Mouse (Mus musculus): ENCODE measurements around the gene A130010J15Rik.
A peak's percentile ranks its signal among the peaks of the same experiment; 100 is the strongest.

Gene A130010J15Rik

GRCm38 (mm10) chr1:193167746-193168145 is at the start of gene A130010J15Rik:
A130010J15Rik (plus strand) TSS chr1:193168046.
- no peak for DNase-seq (ENCODE audit: inconsistent age in 2 of 2, low spot score in 1 of 2)

- no peak for DNase-seq (ENCODE audit: inconsistent age in 2 of 2, low spot score in 1 of 2)
These were observed 45.1 kb upstream of the A130010J15Rik start for GRCm38 (mm10) chr1:193122793-193123192.

GRCm38 (mm10) chr1:193123290-193123689 is 44.6 kb upstream of the A130010J15Rik start:
- DNase-seq (ENCODE audit: inconsistent age in 2 of 2, low spot score in 1 of 2) = no peak

- DNase-seq (ENCODE audit: inconsistent age in 2 of 2, low spot score in 1 of 2) = peak in 1 of 2 experiments; percentile 57
These were observed 42.0 kb upstream of the A130010J15Rik start for GRCm38 (mm10) chr1:193125835-193126234.

GRCm38 (mm10) chr1:193128055-193128454 is 39.8 kb upstream of the A130010J15Rik start:
- DNase-seq (ENCODE audit: inconsistent age in 2 of 2, low spot score in 1 of 2) = no peak

- DNase-seq (ENCODE audit: inconsistent age in 2 of 2, low spot score in 1 of 2) = no peak
These were observed 38.5 kb upstream of the A130010J15Rik start for GRCm38 (mm10) chr1:193129321-193129720.

- peak; percentile 95 to 98 for DNase-seq (ENCODE audit: inconsistent age in 2 of 2, low spot score in 1 of 2)
These were observed 37.9 kb upstream of the A130010J15Rik start, which contains the start of gene Diexf for GRCm38 (mm10) chr1:193129786-193130455. Diexf (minus strand) TSS chr1:193130272.

- DNase-seq (ENCODE audit: inconsistent age in 2 of 2, low spot score in 1 of 2) = no peak
These were observed 37.4 kb upstream of the A130010J15Rik start for GRCm38 (mm10) chr1:193130456-193130825.

GRCm38 (mm10) chr1:193130839-193131238 is 37.0 kb upstream of the A130010J15Rik start:
- peak; percentile 25 to 54 for DNase-seq (ENCODE audit: inconsistent age in 2 of 2, low spot score in 1 of 2)

GRCm38 (mm10) chr1:193131311-193131948 is 36.4 kb upstream of the A130010J15Rik start:
- DNase-seq (ENCODE audit: inconsistent age in 2 of 2, low spot score in 1 of 2) = no peak

GRCm38 (mm10) chr1:193132385-193132784 is 35.5 kb upstream of the A130010J15Rik start:
- no peak for DNase-seq (ENCODE audit: inconsistent age in 2 of 2, low spot score in 1 of 2)

GRCm38 (mm10) chr1:193133726-193134125 is 34.1 kb upstream of the A130010J15Rik start:
- DNase-seq (ENCODE audit: inconsistent age in 2 of 2, low spot score in 1 of 2) = no peak

- DNase-seq (ENCODE audit: inconsistent age in 2 of 2, low spot score in 1 of 2) = no peak
These were observed 29.8 kb upstream of the A130010J15Rik start for GRCm38 (mm10) chr1:193138087-193138486.

- no peak for DNase-seq (ENCODE audit: inconsistent age in 2 of 2, low spot score in 1 of 2)
These were observed 29.2 kb upstream of the A130010J15Rik start for GRCm38 (mm10) chr1:193138669-193139068.

- DNase-seq (ENCODE audit: inconsistent age in 2 of 2, low spot score in 1 of 2) = no peak
These were observed 26.7 kb upstream of the A130010J15Rik start for GRCm38 (mm10) chr1:193141118-193141517.

GRCm38 (mm10) chr1:193142517-193143062 is 25.3 kb upstream of the A130010J15Rik start:
- no peak for DNase-seq (ENCODE audit: inconsistent age in 2 of 2, low spot score in 1 of 2)

GRCm38 (mm10) chr1:193144516-193144915 is 23.3 kb upstream of the A130010J15Rik start:
- DNase-seq (ENCODE audit: inconsistent age in 2 of 2, low spot score in 1 of 2) = no peak

- no peak for DNase-seq (ENCODE audit: inconsistent age in 2 of 2, low spot score in 1 of 2)
These were observed 22.7 kb upstream of the A130010J15Rik start for GRCm38 (mm10) chr1:193145101-193145500.

- no peak for DNase-seq (ENCODE audit: inconsistent age in 2 of 2, low spot score in 1 of 2)
These were observed 21.4 kb upstream of the A130010J15Rik start for GRCm38 (mm10) chr1:193146416-193146815.

GRCm38 (mm10) chr1:193149231-193149630 is 18.6 kb upstream of the A130010J15Rik start:
- no peak for DNase-seq (ENCODE audit: inconsistent age in 2 of 2, low spot score in 1 of 2)

GRCm38 (mm10) chr1:193151134-193151533 is 16.7 kb upstream of the A130010J15Rik start:
- no peak for DNase-seq (ENCODE audit: inconsistent age in 2 of 2, low spot score in 1 of 2)

GRCm38 (mm10) chr1:193152872-193153271 is 15.0 kb upstream of the A130010J15Rik start, which contains the start of gene Irf6:
Irf6 (plus strand) TSS chr1:193153111.
- DNase-seq (ENCODE audit: inconsistent age in 2 of 2, low spot score in 1 of 2) = peak; percentile 73 to 84

All from adrenal gland, adult (tissue).